Mouse (Mus musculus) spleen, adult 18-20 months (tissue): Measurements from ENCODE around the gene Nop53.
"Not testable (repeated sequence)": the region's sequence is repeated elsewhere in the genome, so short reads cannot be mapped to it uniquely, and the experiment has no call there.

Experiments used
- DNase-seq, 2 experiments: peaks; one replicate each; pipeline ENCODE4 v3.0.0; 2022; ENCODE audit warnings: mixed read lengths in 2 of 2

Gene Nop53

GRCm38 (mm10) chr7:15918371-15918770 lies 27.5 kb downstream of the Nop53 start:
- DNase-seq, result no peak

DNA sequence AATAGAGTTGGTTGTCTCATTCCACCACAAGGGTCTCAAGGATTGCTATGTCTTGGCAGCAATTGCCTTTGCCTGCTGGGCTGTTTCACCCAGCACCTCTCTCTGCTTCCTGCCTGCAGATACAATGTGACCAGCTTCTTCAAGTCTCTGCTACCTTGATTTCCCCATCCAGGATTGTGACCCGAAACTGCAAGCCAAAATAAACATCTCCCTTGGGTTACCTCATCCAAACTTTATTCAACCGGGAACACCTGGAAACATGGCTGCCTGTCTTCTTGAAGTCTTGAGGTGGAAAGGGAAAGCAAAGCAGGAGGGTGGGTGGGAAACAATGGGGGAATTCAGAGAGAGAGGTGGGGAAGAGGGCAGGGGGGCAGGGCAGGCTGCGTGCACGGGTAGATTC lies 28.9 kb downstream of the Nop53 start:
- no peak for DNase-seq

DNA sequence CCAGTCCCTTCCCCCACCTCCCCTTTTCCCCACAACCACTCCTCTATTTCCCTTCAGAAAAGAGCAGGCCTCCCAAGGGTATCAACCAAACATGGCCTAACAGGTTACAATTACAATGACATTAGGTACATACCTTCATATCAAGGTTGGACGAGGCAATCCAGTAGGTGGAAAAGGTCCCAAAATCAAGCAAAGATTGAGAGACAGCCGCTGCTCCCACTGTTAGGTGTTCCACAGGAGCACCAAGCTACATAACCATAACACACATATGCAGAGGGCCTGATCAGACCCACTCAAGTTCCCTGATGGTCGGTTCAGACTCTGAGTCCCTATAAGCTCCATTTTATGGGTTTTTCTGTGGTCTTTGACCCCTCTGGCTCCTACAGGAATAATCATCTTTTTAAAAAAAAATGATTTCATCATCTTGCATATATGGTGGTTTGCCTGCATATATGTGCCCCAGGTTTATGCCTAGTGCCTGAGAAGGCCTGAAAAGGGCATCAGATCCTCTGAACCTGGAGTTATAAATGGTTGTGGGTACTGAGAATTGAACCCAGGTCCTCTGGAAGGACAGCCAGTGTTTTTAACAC lies 29.6 kb downstream of the Nop53 start:
- no peak for DNase-seq

DNA sequence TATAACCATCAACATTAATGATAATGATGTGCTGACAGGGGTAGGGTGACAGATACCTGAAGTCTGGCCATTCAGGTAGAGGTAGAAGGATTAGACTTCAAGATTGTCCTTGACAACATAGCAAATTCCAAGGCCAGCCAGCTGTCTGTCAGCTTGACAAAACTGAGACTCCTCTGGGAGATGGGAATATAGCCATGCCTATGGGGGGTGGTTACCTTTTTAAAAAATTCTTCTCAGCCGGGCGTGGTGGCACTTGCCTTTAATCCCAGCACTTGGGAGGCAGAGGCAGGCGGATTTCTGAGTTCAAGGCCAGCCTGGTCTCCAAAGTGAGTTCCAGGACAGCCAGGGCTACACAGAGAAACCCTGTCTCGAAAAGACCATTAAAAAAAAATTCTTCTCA lies 30.2 kb downstream of the Nop53 start:
- not testable (repeated sequence) for DNase-seq

- no peak for DNase-seq
Measured at GRCm38 (mm10) chr7:15914751-15915150, 31.1 kb downstream of the Nop53 start.

DNA sequence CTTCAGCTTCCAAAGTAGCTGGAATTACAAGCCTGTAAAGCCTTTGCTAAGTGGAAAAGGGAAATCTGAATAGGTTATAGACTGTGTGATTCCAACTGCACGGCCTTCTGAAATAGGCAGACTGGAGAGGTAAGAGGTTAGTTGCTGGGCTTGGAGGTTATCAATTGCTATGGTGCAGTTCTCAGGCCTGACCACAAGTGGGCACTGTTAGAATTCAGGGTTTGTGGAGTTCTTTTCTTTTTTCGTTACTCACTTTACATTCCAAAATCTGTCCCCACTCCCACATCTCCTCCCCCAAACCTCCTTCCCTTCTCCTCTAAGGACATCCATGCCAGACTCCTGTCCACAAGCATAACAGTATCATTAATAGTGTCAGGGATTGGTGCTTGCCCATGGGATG lies 31.6 kb downstream of the Nop53 start:
- DNase-seq, result peak; percentile 17 to 52

GRCm38 (mm10) chr7:15912183-15912582 lies 33.7 kb downstream of the Nop53 start:
- DNase-seq, result peak; percentile 24 to 69

- no peak for DNase-seq
Measured at GRCm38 (mm10) chr7:15910521-15910920, 35.4 kb downstream of the Nop53 start.

- no peak for DNase-seq
Measured at GRCm38 (mm10) chr7:15907971-15908590, 37.8 kb downstream of the Nop53 start.

DNA sequence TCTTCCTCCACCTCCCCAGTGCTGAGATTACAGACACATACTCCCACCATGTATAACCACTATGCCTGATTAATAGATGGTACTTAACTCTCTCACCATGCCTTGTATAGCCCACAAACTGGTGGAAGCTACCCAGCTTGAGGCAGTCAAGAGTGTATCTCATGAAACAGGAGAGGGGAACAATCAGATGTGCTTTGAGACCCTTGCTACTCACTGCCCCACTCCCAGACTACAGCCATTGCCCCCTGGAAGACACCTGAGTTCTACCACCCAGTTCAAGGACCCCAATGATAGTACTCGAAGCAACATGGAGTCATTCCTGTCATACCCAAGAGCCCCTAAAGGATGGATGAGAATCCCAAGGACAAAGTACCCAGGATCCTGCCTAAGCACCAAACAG lies 39.3 kb downstream of the Nop53 start:
- no peak for DNase-seq

DNA sequence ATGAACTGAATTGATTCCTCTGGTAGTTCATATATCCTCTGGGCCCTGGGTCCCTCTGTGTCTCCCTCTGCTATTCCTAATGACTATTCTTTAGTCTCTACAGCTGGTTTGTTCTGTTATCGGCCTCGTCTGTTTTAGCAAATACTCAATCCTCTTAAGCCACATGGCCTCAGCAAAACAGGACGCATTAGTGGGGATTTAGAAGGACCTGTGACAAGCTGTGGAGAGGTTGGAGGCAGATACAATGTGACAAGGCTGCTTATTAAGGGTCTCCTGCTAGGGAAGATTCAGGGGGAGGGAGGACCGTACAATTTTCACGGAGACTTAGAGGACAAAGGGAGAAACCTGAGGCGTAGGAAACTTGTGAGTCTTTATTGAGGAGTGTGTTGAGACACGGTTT lies 40.0 kb downstream of the Nop53 start:
- no peak for DNase-seq

- DNase-seq, result no peak
Measured at GRCm38 (mm10) chr7:15901366-15902048, 44.4 kb downstream of the Nop53 start.

- no peak for DNase-seq
Measured at GRCm38 (mm10) chr7:15894251-15894650, 51.6 kb downstream of the Nop53 start.
